Mouse (Mus musculus): ENCODE data around the gene Kng1. TPM values are rescaled to one million over a fixed set of nuclear protein-coding genes. Genes with fewer than 3 reads are reported as not detected.
"Not testable (repeated sequence)": the region's sequence is repeated elsewhere in the genome, so short reads cannot be mapped to it uniquely, and the experiment has no call there.

Kng1 gene
- polyA plus RNA-seq, 1 experiment from 2014 or later, result 0.17 TPM

GRCm38 (mm10) chr16:23098105-23098452, 40.4 kb downstream of the Kng1 start:
- not testable (repeated sequence) for H3K9ac ChIP-seq (ENCODE audit: low read depth, low read length); H3K4me3 ChIP-seq (ENCODE audit: low read depth, low read length); H3K27ac ChIP-seq (replicated peaks; ENCODE audit: low read depth, low read length); H3K36me3 ChIP-seq (ENCODE audit: control insufficient read depth, insufficient read depth, low read length); ATAC-seq (ENCODE audit: low read depth); DNase-seq (ENCODE audit: low spot score); H3K4me2 ChIP-seq (ENCODE audit: low read depth, low read length); H3K4me1 ChIP-seq (ENCODE audit: control insufficient read depth, insufficient read depth, low read length); H3K9me3 ChIP-seq (ENCODE audit: control insufficient read depth, low read length)
- WGBS, result 97% methylated on average over 1 of the region's 1 CpGs
- peaks cover 11% of the 10 kb centered on the region for H3K27me3 ChIP-seq (replicated peaks; ENCODE audit: control insufficient read depth, insufficient read depth, low read length)

DNA sequence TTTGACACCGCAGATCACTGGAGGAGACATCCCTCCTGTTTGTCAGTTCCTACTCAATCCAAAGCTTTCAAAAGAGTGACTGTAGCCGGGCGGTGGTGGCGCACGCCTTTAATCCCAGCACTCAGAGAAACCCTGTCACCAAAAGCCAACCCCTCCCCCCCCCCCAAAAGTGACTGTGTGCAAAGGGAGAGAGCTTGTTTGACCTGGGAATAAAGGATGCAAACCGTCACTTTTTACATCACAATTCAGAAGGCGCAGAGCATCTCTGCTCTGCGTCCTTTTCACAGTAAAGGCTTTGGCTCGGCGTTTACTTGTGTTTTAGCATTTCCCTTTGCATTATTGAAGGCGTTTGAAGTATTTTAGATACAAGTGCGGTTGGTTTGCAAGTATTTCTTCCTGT, 42.0 kb downstream of the Kng1 start:
- Histone ChIP-seq H3K9me3 (ENCODE audit: control insufficient read depth, low read length) (no peaks in the 10 kb centered on the region), H3K4me2 (ENCODE audit: low read depth, low read length) (peak overlapping the region; percentile 54), H3K27ac (replicated peaks; ENCODE audit: low read depth, low read length) (no peak overlapping the region), H3K9ac (ENCODE audit: low read depth, low read length) (peak overlapping the region; percentile 44), H3K27me3 (replicated peaks; ENCODE audit: control insufficient read depth, insufficient read depth, low read length) (peaks cover 11% of the 10 kb centered on the region), H3K4me1 (ENCODE audit: control insufficient read depth, insufficient read depth, low read length) (no peaks in the 10 kb centered on the region), H3K4me3 (ENCODE audit: low read depth, low read length) (peak overlapping the region; percentile 33), H3K36me3 (ENCODE audit: control insufficient read depth, insufficient read depth, low read length) (no peaks in the 10 kb centered on the region)
- 8% methylated on average over 12 of the region's 12 CpGs for WGBS
- ATAC-seq (ENCODE audit: low read depth), result no peak
- DNase-seq (ENCODE audit: low spot score), result no peak

DNA sequence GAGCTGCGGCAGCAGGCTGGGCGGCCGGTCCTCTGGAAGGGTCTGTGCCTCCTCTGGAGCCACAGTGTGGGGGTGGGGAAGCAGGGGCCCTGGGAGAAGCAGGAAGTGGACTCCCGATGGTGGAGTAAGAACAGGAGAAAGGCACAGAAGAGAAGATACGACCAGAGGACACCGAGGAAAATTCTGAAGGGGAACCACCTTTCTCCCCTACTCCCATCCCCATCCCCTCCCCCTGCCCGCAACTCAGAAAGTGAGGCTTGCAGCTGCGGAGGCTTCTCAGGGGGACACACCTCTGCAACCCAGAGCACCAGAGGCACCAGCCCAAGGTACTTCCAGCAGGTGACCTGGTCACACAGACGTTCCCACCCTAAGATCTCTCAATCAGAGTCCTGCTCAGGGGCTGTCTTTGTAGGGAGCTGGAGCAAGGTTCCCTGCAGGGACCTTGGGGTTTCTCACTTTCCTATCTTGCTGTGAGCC, 42.5 kb downstream of the Kng1 start:
- H3K27me3 ChIP-seq (replicated peaks; ENCODE audit: control insufficient read depth, insufficient read depth, low read length), result peaks cover 11% of the 10 kb centered on the region
- no peak overlapping the region for H3K27ac ChIP-seq (replicated peaks; ENCODE audit: low read depth, low read length)
- H3K9me3 ChIP-seq (ENCODE audit: control insufficient read depth, low read length), result no peaks in the 10 kb centered on the region
- H3K4me2 ChIP-seq (ENCODE audit: low read depth, low read length), result peak overlapping the region; percentile 54
- H3K4me3 ChIP-seq (ENCODE audit: low read depth, low read length), result peak overlapping the region; percentile 33
- ATAC-seq (ENCODE audit: low read depth) (peak; percentile 71; the same call in 1 of the 2 replicates), DNase-seq (ENCODE audit: low spot score) (peak; percentile 36)
- H3K9ac ChIP-seq (ENCODE audit: low read depth, low read length), result peak overlapping the region; percentile 44
- under 1% methylated on average over 8 of the region's 9 CpGs for WGBS
- H3K4me1 ChIP-seq (ENCODE audit: control insufficient read depth, insufficient read depth, low read length), result no peaks in the 10 kb centered on the region
- H3K36me3 ChIP-seq (ENCODE audit: control insufficient read depth, insufficient read depth, low read length), result no peaks in the 10 kb centered on the region

DNA sequence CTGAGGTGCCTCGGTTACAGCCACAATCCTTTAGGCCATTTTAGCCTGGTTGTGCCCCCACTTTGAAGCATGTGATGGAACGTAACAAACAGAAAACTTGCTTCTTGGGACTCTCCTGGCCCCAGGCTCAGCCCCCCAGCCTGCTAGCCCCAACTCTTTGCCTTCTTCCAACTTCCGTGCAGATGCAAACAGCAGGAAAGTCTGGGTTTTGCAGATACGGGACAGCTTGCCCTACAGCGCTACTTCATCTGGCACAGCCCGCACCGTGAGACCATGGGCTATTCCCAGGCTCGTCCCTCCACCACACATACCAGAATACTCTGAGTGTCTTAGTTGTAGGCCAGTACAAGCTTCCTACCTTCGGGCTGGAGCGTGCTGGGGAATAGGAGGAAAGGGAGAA, 42.9 kb downstream of the Kng1 start:
- Histone ChIP-seq H3K36me3 (ENCODE audit: control insufficient read depth, insufficient read depth, low read length) (no peaks in the 10 kb centered on the region), H3K27me3 (replicated peaks; ENCODE audit: control insufficient read depth, insufficient read depth, low read length) (peaks cover 11% of the 10 kb centered on the region), H3K4me1 (ENCODE audit: control insufficient read depth, insufficient read depth, low read length) (no peaks in the 10 kb centered on the region), H3K4me3 (ENCODE audit: low read depth, low read length) (peak overlapping the region; percentile 33), H3K27ac (replicated peaks; ENCODE audit: low read depth, low read length) (no peak overlapping the region), H3K9ac (ENCODE audit: low read depth, low read length) (peak overlapping the region; percentile 42; the same call in 1 of the 2 replicates), H3K9me3 (ENCODE audit: control insufficient read depth, low read length) (no peaks in the 10 kb centered on the region), H3K4me2 (ENCODE audit: low read depth, low read length) (peak overlapping the region; percentile 54)
- WGBS, result 16% methylated on average over 10 of the region's 10 CpGs
- DNase-seq (ENCODE audit: low spot score), result no peak
- ATAC-seq (ENCODE audit: low read depth), result no peak

DNA sequence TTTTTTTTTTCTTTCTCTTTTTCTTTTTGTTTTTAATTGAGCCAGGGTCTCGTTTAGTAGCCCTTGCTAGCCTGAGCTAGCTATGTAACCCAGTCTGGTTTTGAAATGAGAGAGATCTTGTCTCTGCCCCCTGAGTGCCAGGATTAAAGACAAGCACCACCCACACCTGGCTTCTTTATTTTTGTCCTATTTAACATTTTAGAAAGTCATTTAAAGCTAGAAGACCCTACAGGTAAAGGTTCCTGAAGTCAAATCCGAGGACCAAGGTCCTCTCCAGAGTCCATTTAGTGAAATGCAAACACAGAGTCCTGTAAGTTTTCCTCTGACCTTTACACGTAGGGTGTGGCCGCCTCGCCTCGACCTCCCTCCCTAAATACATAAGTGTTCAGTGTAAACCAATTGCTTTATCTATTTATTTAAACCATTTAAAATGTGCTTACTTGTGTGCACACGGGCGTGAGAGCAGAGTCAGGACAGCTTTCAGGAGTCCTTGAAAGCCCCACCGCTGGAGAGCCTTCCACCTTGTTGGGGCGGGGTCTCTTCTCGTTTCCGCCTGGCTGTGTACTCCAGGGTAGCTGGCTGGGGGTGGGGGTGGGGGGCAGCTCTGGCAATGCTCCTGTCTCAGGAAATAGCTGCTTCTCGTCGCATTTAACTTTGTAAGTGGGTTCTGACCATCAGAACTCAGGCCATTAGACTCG, 44.8 kb downstream of the Kng1 start:
- H3K4me2 ChIP-seq (ENCODE audit: low read depth, low read length), result peak overlapping the region; percentile 46
- no peak overlapping the region for H3K27ac ChIP-seq (replicated peaks; ENCODE audit: low read depth, low read length)
- 0 out of 2 replicates have a peak, but pooled peaks cover 3% of the 10 kb centered on the region for H3K4me1 ChIP-seq (ENCODE audit: control insufficient read depth, insufficient read depth, low read length)
- H3K4me3 ChIP-seq (ENCODE audit: low read depth, low read length), result peak overlapping the region; percentile 24
- ATAC-seq (ENCODE audit: low read depth) (no peak), DNase-seq (ENCODE audit: low spot score) (no peak)
- WGBS, result 12% methylated on average over 15 of the region's 15 CpGs
- H3K9me3 ChIP-seq (ENCODE audit: control insufficient read depth, low read length), result no peaks in the 10 kb centered on the region
- H3K9ac ChIP-seq (ENCODE audit: low read depth, low read length), result peak overlapping the region; percentile 27; the same call in 1 of the 2 replicates
- H3K36me3 ChIP-seq (ENCODE audit: control insufficient read depth, insufficient read depth, low read length), result no peaks in the 10 kb centered on the region
- peaks cover 11% of the 10 kb centered on the region for H3K27me3 ChIP-seq (replicated peaks; ENCODE audit: control insufficient read depth, insufficient read depth, low read length)

DNA sequence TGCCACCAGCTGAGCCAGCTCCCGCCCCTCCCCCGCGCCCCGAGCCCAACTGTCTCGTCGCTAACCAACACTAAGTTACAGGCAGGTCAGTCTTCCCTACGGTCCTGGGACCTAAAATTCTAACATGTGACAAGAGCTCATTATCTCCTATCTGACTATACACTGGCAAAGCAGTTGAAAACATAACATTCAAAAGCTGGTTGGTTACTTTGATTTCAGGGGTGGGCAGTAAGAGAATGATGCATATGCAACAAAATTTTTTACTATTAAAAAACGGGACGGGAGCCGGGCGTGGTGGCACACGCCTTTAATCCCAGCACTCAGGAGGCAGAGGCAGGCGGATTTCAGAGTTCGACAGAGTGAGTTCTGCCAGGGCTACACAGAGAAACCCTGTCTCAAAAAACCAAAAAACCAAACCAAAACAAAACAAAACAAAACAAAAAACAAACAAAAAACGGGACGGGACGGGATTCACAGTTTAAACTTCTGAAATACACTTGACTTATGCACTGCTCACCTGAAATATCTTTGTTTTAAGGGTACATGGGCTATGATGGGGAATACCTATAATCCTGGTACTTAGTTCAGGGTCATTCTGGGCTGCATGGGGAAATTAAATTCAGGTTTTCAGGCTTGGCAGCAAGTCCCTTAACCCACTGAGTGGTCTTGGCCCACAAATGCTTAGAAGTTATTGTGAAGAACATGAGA, 45.5 kb downstream of the Kng1 start:
- H3K4me3 ChIP-seq (ENCODE audit: low read depth, low read length), result peak overlapping the region; percentile 24
- 39% methylated on average over 17 of the region's 17 CpGs for WGBS
- no peaks in the 10 kb centered on the region for H3K9me3 ChIP-seq (ENCODE audit: control insufficient read depth, low read length)
- H3K27me3 ChIP-seq (replicated peaks; ENCODE audit: control insufficient read depth, insufficient read depth, low read length), result peaks cover 11% of the 10 kb centered on the region
- peak overlapping the region; percentile 27; the same call in 1 of the 2 replicates for H3K9ac ChIP-seq (ENCODE audit: low read depth, low read length)
- no peaks in the 10 kb centered on the region for H3K36me3 ChIP-seq (ENCODE audit: control insufficient read depth, insufficient read depth, low read length)
- peak overlapping the region; percentile 46 for H3K4me2 ChIP-seq (ENCODE audit: low read depth, low read length)
- H3K4me1 ChIP-seq (ENCODE audit: control insufficient read depth, insufficient read depth, low read length), result 0 out of 2 replicates have a peak, but pooled peaks cover 3% of the 10 kb centered on the region
- DNase-seq (ENCODE audit: low spot score) (no peak), ATAC-seq (ENCODE audit: low read depth) (no peak)
- H3K27ac ChIP-seq (replicated peaks; ENCODE audit: low read depth, low read length), result no peak overlapping the region

GRCm38 (mm10) chr16:23103841-23104240, 46.2 kb downstream of the Kng1 start:
- Histone ChIP-seq H3K27ac (replicated peaks; ENCODE audit: low read depth, low read length) (no peak overlapping the region), H3K36me3 (ENCODE audit: control insufficient read depth, insufficient read depth, low read length) (peaks cover 4% of the 10 kb centered on the region), H3K4me1 (ENCODE audit: control insufficient read depth, insufficient read depth, low read length) (0 out of 2 replicates have a peak, but pooled peaks cover 3% of the 10 kb centered on the region), H3K9me3 (ENCODE audit: control insufficient read depth, low read length) (no peaks in the 10 kb centered on the region), H3K4me2 (ENCODE audit: low read depth, low read length) (no peak overlapping the region), H3K27me3 (replicated peaks; ENCODE audit: control insufficient read depth, insufficient read depth, low read length) (peaks cover 11% of the 10 kb centered on the region), H3K9ac (ENCODE audit: low read depth, low read length) (no peak overlapping the region), H3K4me3 (ENCODE audit: low read depth, low read length) (no peak overlapping the region)
- no peak for ATAC-seq (ENCODE audit: low read depth)
- 61% methylated on average over 2 of the region's 2 CpGs for WGBS
- DNase-seq (ENCODE audit: low spot score), result no peak

GRCm38 (mm10) chr16:23106121-23106520, 48.5 kb downstream of the Kng1 start:
- peaks cover 27% of the 10 kb centered on the region for H3K36me3 ChIP-seq (ENCODE audit: control insufficient read depth, insufficient read depth, low read length)
- H3K9ac ChIP-seq (ENCODE audit: low read depth, low read length), result no peak overlapping the region
- WGBS, result 58% methylated on average over 7 of the region's 7 CpGs
- no peaks in the 10 kb centered on the region for H3K9me3 ChIP-seq (ENCODE audit: control insufficient read depth, low read length)
- ATAC-seq (ENCODE audit: low read depth), result no peak
- H3K4me1 ChIP-seq (ENCODE audit: control insufficient read depth, insufficient read depth, low read length), result peaks cover 7% of the 10 kb centered on the region; the same call in 1 of the 2 replicates
- no peaks in the 10 kb centered on the region for H3K27me3 ChIP-seq (replicated peaks; ENCODE audit: control insufficient read depth, insufficient read depth, low read length)
- H3K27ac ChIP-seq (replicated peaks; ENCODE audit: low read depth, low read length), result no peak overlapping the region
- H3K4me3 ChIP-seq (ENCODE audit: low read depth, low read length), result no peak overlapping the region
- no peak overlapping the region for H3K4me2 ChIP-seq (ENCODE audit: low read depth, low read length)
- no peak for DNase-seq (ENCODE audit: low spot score)
